ENCODE assay signal across 7 mouse cellular contexts in the genomic region with DNA sequence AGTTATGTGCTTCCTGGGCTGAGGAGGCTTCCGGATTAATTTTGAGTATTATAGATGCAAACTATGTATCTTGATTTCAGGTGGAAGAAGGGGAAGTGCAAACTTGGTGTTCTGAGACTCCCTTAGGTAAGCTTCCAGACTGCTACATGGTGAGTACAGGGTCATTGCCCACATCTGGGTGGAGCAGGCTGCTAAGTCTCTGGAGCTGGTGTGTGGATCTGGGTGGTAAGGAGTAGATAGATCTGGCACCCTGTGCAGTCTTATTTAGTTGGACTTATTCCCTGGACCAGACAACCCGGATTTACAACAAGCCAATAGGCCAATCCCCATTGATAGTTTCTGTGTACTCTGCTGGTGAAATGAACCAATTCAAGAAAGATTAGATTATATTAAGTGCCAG. TPM values are rescaled to one million over a fixed set of nuclear protein-coding genes. Genes with fewer than 3 reads are reported as not detected.
DNase-seq lines count a peak whose midpoint lies in the region; ATAC-seq lines count a peak whose summit lies in the region.
"Not testable (repeated sequence)": the region's sequence is repeated elsewhere in the genome, so short reads cannot be mapped to it uniquely, and the experiment has no call there.

A gene (plus strand): TSS at position 74 of the 400 bp plus-strand sequence.

- not testable (repeated sequence) for H3K9me3 ChIP-seq in ES-E14 (ENCODE audit: control insufficient read depth, insufficient read depth, low read depth, low read length)
- peaks cover 42% of the 10 kb centered on the region for H3K9me3 ChIP-seq in heart, embryonic 14.5 days (ENCODE audit: control insufficient read depth, low read length)
- peaks cover 38% of the 10 kb centered on the region for H3K9me3 ChIP-seq in kidney, embryonic 14.5 days (ENCODE audit: control insufficient read depth, low read length)
- peaks cover 17% of the 10 kb centered on the region for H3K9me3 ChIP-seq in liver, embryonic 11.5 days (ENCODE audit: control insufficient read depth, low read length)
- H3K9me3 ChIP-seq in midbrain, embryonic 13.5 days = peaks cover 54% of the 10 kb centered on the region
- peaks cover 18% of the 10 kb centered on the region for H3K9me3 ChIP-seq in stomach, embryonic 14.5 days (ENCODE audit: control insufficient read depth, low read depth, low read length)

- H3K27me3 ChIP-seq in heart, embryonic 14.5 days (ENCODE audit: control insufficient read depth, insufficient read depth, low read length); kidney, embryonic 14.5 days (ENCODE audit: control insufficient read depth, insufficient read depth, low read length); liver, embryonic 11.5 days (replicated peaks; ENCODE audit: control insufficient read depth, insufficient read depth, low read length); midbrain, embryonic 13.5 days; stomach, embryonic 14.5 days (ENCODE audit: control insufficient read depth, insufficient read depth, low read length): not testable (repeated sequence)

- not testable (repeated sequence) for H3K4me2 ChIP-seq in heart, embryonic 14.5 days (ENCODE audit: low read length); kidney, embryonic 14.5 days (replicated peaks; ENCODE audit: low read depth, low read length); liver, embryonic 11.5 days; midbrain, embryonic 13.5 days (replicated peaks); stomach, embryonic 14.5 days (replicated peaks; ENCODE audit: low read depth, low read length)

- not testable (repeated sequence) for H3K9ac ChIP-seq in ES-E14 (ENCODE audit: insufficient read depth, low read depth, low read length, poor library complexity, severe bottlenecking); heart, embryonic 14.5 days (ENCODE audit: low read length); kidney, embryonic 14.5 days (ENCODE audit: low read depth, low read length); liver, embryonic 11.5 days (ENCODE audit: low read depth, low read length); midbrain, embryonic 13.5 days (replicated peaks); stomach, embryonic 14.5 days (replicated peaks; ENCODE audit: low read depth, low read length)

- H3K27ac ChIP-seq in ES-E14 (ENCODE audit: insufficient read depth, low read depth, low read length, poor library complexity, severe bottlenecking); heart, embryonic 14.5 days (replicated peaks in 1 of 2; ENCODE audit: control insufficient read depth in 1 of 2, insufficient read depth in 1 of 2, low read depth in 2 of 2, low read length in 2 of 2); kidney, embryonic 14.5 days (ENCODE audit: low read depth, low read length); liver, embryonic 11.5 days (ENCODE audit: low read depth, low read length); midbrain, embryonic 13.5 days; stomach, embryonic 14.5 days (ENCODE audit: low read length): not testable (repeated sequence)

- H3K4me1 ChIP-seq in ES-E14 (ENCODE audit: control insufficient read depth in 2 of 2, insufficient read depth in 2 of 2, low read length in 2 of 2, poor library complexity in 1 of 2); heart, embryonic 14.5 days (ENCODE audit: control insufficient read depth in 2 of 2, insufficient read depth in 2 of 2, low read length in 2 of 2); kidney, embryonic 14.5 days (ENCODE audit: control insufficient read depth, insufficient read depth, low read length); liver, embryonic 11.5 days (replicated peaks; ENCODE audit: control insufficient read depth, insufficient read depth, low read length); midbrain, embryonic 13.5 days (replicated peaks); stomach, embryonic 14.5 days (ENCODE audit: control insufficient read depth, insufficient read depth, low read length): not testable (repeated sequence)

- 0 out of 2 replicates have a peak, but pooled peaks have one; percentile 44 for ATAC-seq in erythroid progenitor cell, adult 5-6 weeks (replicated peaks; ENCODE audit: low FRiP score, poor library complexity, severe bottlenecking)
- peak; percentile 27; the same call in 1 of the 2 replicates for ATAC-seq in heart, embryonic 14.5 days (ENCODE audit: insufficient number of reproducible peaks, insufficient read depth, low FRiP score, low read depth)
- ATAC-seq in kidney, embryonic 14.5 days (ENCODE audit: low FRiP score, low TSS enrichment) = peak; percentile 43; the same call in 1 of the 2 replicates
- ATAC-seq in liver, embryonic 11.5 days (replicated peaks; ENCODE audit: low FRiP score) = peak; percentile 55
- ATAC-seq in midbrain, embryonic 13.5 days = 0 out of 2 replicates have a peak, but pooled peaks have one; percentile 48
- ATAC-seq in stomach, embryonic 14.5 days (ENCODE audit: insufficient number of reproducible peaks, insufficient read depth, low FRiP score, low read depth) = peak; percentile 28; the same call in 1 of the 2 replicates

- in situ Hi-C loops in ES-E14 (cut with MboI; ENCODE audit: low sequenced_read_pairs in 2 of 2, unreplicated experiment in 2 of 2) = not testable (repeated sequence)

- not testable (repeated sequence) for H3K36me3 ChIP-seq in ES-E14 (ENCODE audit: control insufficient read depth, insufficient read depth, low read length, poor library complexity, severe bottlenecking); heart, embryonic 14.5 days (ENCODE audit: control insufficient read depth, insufficient read depth, low read length); kidney, embryonic 14.5 days (ENCODE audit: control insufficient read depth, insufficient read depth, low read length); liver, embryonic 11.5 days (ENCODE audit: control insufficient read depth, insufficient read depth, low read length); midbrain, embryonic 13.5 days; stomach, embryonic 14.5 days (ENCODE audit: control insufficient read depth, insufficient read depth, low read length)

- not testable (repeated sequence) for DNase-seq in ES-E14 (ENCODE audit: low read depth, low spot score); liver, embryonic 11.5 days (ENCODE audit: low spot score)

- WGBS in heart, embryonic 14.5 days = 83% methylated on average over 2 of the region's 2 CpGs
- WGBS in kidney, embryonic 14.5 days = 95% methylated on average over 2 of the region's 2 CpGs
- WGBS in liver, embryonic 11.5 days = 92% methylated on average over 2 of the region's 2 CpGs
- 91% methylated on average over 2 of the region's 2 CpGs for WGBS in midbrain, embryonic 13.5 days
- WGBS in stomach, embryonic 14.5 days = 90% methylated on average over 2 of the region's 2 CpGs

- H3K4me3 ChIP-seq in ES-E14 (ENCODE audit: insufficient read depth in 1 of 2, low read depth in 1 of 2, low read length in 2 of 2, poor library complexity in 1 of 2, severe bottlenecking in 1 of 2); heart, embryonic 14.5 days (ENCODE audit: control insufficient read depth in 1 of 2, insufficient read depth in 1 of 2, low read depth in 1 of 2, low read length in 2 of 2); kidney, embryonic 14.5 days (ENCODE audit: low read length); liver, embryonic 11.5 days (ENCODE audit: low read depth, low read length); midbrain, embryonic 13.5 days (replicated peaks); stomach, embryonic 14.5 days (ENCODE audit: low read depth, low read length): not testable (repeated sequence)

RNA-seq across cellular contexts. Expression of the gene that starts here (rescaled TPM):
- 51.3 and 57.6 TPM in 2 replicates for total RNA-seq in ES-E14 (2012; rRNA removed)
- total RNA-seq in erythroid progenitor cell, adult 5-6 weeks (2015; ENCODE audit: low replicate concordance) = 2.2 and 3.4 TPM in 2 replicates
- total RNA-seq in erythroid progenitor cell, adult 5-6 weeks (2017; ENCODE audit: low replicate concordance) = 0.15 and 2.4 TPM in 2 replicates
- 3.8 and 4.4 TPM in 2 replicates for polyA plus RNA-seq in heart, embryonic 14.5 days (2014; fragmentation: Nextera tagmentation; extraction: Ambion mirVana)
- 5.1 and 6.7 TPM in 2 replicates for polyA plus RNA-seq in kidney, embryonic 14.5 days (2014; fragmentation: Nextera tagmentation; extraction: Ambion mirVana)
- polyA plus RNA-seq in liver, embryonic 11.5 days (2014; fragmentation: Nextera tagmentation; extraction: Ambion mirVana) = 9.0 and 9.4 TPM in 2 replicates
- 1.9 and 2.0 TPM in 2 replicates for polyA plus RNA-seq in midbrain, embryonic 13.5 days (2015; fragmentation: Nextera tagmentation; extraction: Ambion mirVana)
- 4.3 and 5.1 TPM in 2 replicates for polyA plus RNA-seq in stomach, embryonic 14.5 days (2014; fragmentation: Nextera tagmentation; extraction: Ambion mirVana)

Comparison
In these comparisons a context has a peak if more than half of its experiments do, and no peak if none do; other contexts are left out.
1. RNA of the gene that starts here (total RNA-seq): 51.3 to 57.6 TPM in ES-E14; 0.15 to 3.4 TPM in erythroid progenitor cell, adult 5-6 weeks; every median in the first group is over 10 times any median in the second.
2. Peak in every context shown above with its lines, with median percentiles within 50 percentile points of each other: ATAC-seq.